Mouse (Mus musculus) thymus, adult 2 months (tissue): ENCODE results near the gene 1810010H24Rik. TPM values are rescaled to one million over a fixed set of nuclear protein-coding genes. Genes with fewer than 3 reads are reported as not detected.
"Not testable (repeated sequence)": the region's sequence is repeated elsewhere in the genome, so short reads cannot be mapped to it uniquely, and the experiment has no call there.

Source experiments
- DNase-seq: peaks from one replicate; pipeline ENCODE4 v3.0.0; 2021
- H3K27ac ChIP-seq: fragments of 200-500 bp; 2 replicates; pipeline ENCODE4 v1.5.1; 2012; ENCODE audit warnings: low read length, control low read depth; ENCODE audit not compliant: control insufficient read depth, insufficient read depth
- H3K27me3 ChIP-seq: fragments of 200-500 bp; 2 replicates; pipeline ENCODE4 v1.6.1; 2012; ENCODE audit warnings: mild to moderate bottlenecking, low read length, moderate library complexity, mixed read lengths; ENCODE audit not compliant: control insufficient read depth, insufficient read depth
- H3K36me3 ChIP-seq: fragments of 200-500 bp; 2 replicates; pipeline ENCODE4 v1.6.1; 2012; ENCODE audit warnings: mild to moderate bottlenecking, low read length, moderate library complexity; ENCODE audit not compliant: control insufficient read depth, insufficient read depth
- H3K4me1 ChIP-seq: fragments of 200-500 bp; replicated peaks from 2 replicates; pipeline ENCODE4 v1.6.1; 2012; ENCODE audit warnings: low read length; ENCODE audit not compliant: control insufficient read depth, insufficient read depth
- H3K4me3 ChIP-seq: fragments of 200-500 bp; 2 replicates; pipeline ENCODE4 v1.5.1; 2012; ENCODE audit warnings: mild to moderate bottlenecking, low read length, control low read depth, moderate library complexity; ENCODE audit not compliant: control insufficient read depth, insufficient read depth
- CTCF ChIP-seq: fragments of 200-500 bp; IDR thresholded peaks from 2 replicates; pipeline ENCODE4 v1.5.1; 2012; ENCODE audit warnings: mild to moderate bottlenecking, control low read depth, low read length, moderate library complexity, borderline replicate concordance; ENCODE audit not compliant: control insufficient read depth, poor library complexity, insufficient read depth; ENCODE audit errors: extremely low read depth
- POLR2A ChIP-seq: fragments of 200-500 bp; IDR thresholded peaks from 2 replicates; pipeline ENCODE4 v1.6.1; 2012; ENCODE audit warnings: mild to moderate bottlenecking, low read length, control low read depth, moderate library complexity; ENCODE audit not compliant: control insufficient read depth, poor library complexity, insufficient read depth; ENCODE audit errors: extremely low read depth
- WGBS: fragments of 180-500 bp; shearing (Covaris S2); methylation state at CpG from one replicate; pipeline ENCODE4 v1.1.7; 2018; 5-methylcytosine and 5-hydroxymethylcytosine counted together
- polyA plus RNA-seq: library from polyadenylated mRNA; depleted of rRNA; stranded (reverse); fragments of >200 nt; gene quantifications from 2 replicates; pipeline ENCODE4 v1.2.3, GENCODE M21; 2012

The 1810010H24Rik gene
- polyA plus RNA-seq, 1 experiment: 1.3 TPM

DNA sequence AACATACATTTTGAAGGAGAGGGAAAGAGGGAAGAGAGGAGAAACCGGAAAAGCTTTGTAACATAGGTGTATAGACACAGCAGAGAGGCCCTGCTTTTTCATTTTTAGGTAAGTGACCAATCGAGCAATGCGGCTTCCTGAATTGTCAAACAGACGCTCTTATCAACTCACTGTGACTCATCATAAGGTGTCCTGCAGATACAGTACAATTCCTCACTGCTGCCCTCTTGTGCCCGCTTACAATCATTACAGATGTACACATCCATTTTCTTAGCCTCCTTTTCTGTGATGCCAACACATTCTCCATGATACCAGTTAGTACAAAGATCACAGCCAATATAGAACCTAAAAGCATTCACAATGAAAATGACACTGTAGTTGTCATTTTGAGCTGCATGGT, 18.8 kb downstream of the 1810010H24Rik start:
- no peak overlapping the region for H3K4me3 ChIP-seq
- H3K27ac ChIP-seq: no peak overlapping the region
- TF ChIP-seq CTCF (no peak), POLR2A (no peak)
- H3K4me1 ChIP-seq: no peaks in the 10 kb centered on the region
- 34% methylated on average over 5 of the region's 5 CpGs for WGBS
- no peaks in the 10 kb centered on the region for H3K27me3 ChIP-seq
- DNase-seq: peak; percentile 64
- H3K36me3 ChIP-seq: peaks cover 69% of the 10 kb centered on the region

- 96% methylated on average over 4 of the region's 4 CpGs for WGBS
- no peaks in the 10 kb centered on the region for H3K4me1 ChIP-seq
- H3K4me3 ChIP-seq: no peak overlapping the region
- DNase-seq: no peak
- TF ChIP-seq POLR2A: no peak
- TF ChIP-seq CTCF: no peak
- H3K27ac ChIP-seq: no peak overlapping the region
- peaks cover 57% of the 10 kb centered on the region for H3K36me3 ChIP-seq
- H3K27me3 ChIP-seq: no peaks in the 10 kb centered on the region
These were observed 20.1 kb downstream of the 1810010H24Rik start for GRCm38 (mm10) chr11:107045546-107045945.

- no peak overlapping the region for H3K4me3 ChIP-seq
- peaks cover 51% of the 10 kb centered on the region for H3K36me3 ChIP-seq
- no peaks in the 10 kb centered on the region for H3K27me3 ChIP-seq
- WGBS: 91% methylated on average over 15 of the region's 15 CpGs
- no peak for DNase-seq
- H3K4me1 ChIP-seq: no peaks in the 10 kb centered on the region
- no peak for TF ChIP-seq POLR2A
- H3K27ac ChIP-seq: no peak overlapping the region
These were observed 21.5 kb downstream of the 1810010H24Rik start for GRCm38 (mm10) chr11:107046766-107047620.

- Histone ChIP-seq H3K36me3 (peaks cover 86% of the 10 kb centered on the region), H3K4me3 (no peak overlapping the region), H3K27me3 (no peaks in the 10 kb centered on the region), H3K4me1 (no peaks in the 10 kb centered on the region), H3K27ac (no peak overlapping the region)
- no peak for DNase-seq
- TF ChIP-seq CTCF: no peak
- no peak for TF ChIP-seq POLR2A
- WGBS: 99% methylated on average over 6 of the region's 6 CpGs
These were observed 29.4 kb downstream of the 1810010H24Rik start for GRCm38 (mm10) chr11:107054870-107055269.

DNA sequence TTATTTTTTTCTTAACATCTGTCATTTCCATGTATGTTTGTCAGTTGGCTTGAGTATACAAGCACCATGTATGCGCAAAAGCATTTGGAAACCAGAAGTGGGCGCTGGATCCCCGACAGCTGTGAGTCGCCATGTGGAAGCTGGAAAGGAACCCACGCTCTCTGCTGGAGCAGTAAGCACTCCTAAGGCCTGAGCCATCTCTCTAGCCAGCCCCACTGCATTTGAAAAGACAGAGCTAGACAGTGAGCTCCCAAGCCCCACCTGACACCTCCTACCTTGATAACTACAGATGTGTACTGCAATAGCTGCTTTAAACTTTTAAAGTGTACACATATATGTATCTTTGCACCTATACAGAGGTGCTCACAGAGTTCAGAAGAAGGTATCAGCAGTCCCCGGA, 31.9 kb downstream of the 1810010H24Rik start:
- Histone ChIP-seq H3K36me3 (peaks cover 98% of the 10 kb centered on the region), H3K27me3 (no peaks in the 10 kb centered on the region), H3K27ac (no peak overlapping the region), H3K4me1 (no peaks in the 10 kb centered on the region), H3K4me3 (no peak overlapping the region)
- no peak for DNase-seq
- TF ChIP-seq CTCF (no peak), POLR2A (no peak)
- 96% methylated on average over 6 of the region's 6 CpGs for WGBS

- H3K4me3 ChIP-seq, DNase-seq, H3K27ac ChIP-seq, H3K27me3 ChIP-seq, H3K4me1 ChIP-seq: not testable (repeated sequence)
- WGBS: 96% methylated on average over 3 of the region's 3 CpGs
- peaks cover 95% of the 10 kb centered on the region for H3K36me3 ChIP-seq
These were observed 34.2 kb downstream of the 1810010H24Rik start for GRCm38 (mm10) chr11:107059634-107060033.

- H3K4me1 ChIP-seq: no peaks in the 10 kb centered on the region
- no peak overlapping the region for H3K27ac ChIP-seq
- 94% methylated on average over 1 of the region's 1 CpGs for WGBS
- no peak overlapping the region for H3K4me3 ChIP-seq
- TF ChIP-seq CTCF: no peak
- TF ChIP-seq POLR2A: no peak
- peaks cover 95% of the 10 kb centered on the region for H3K36me3 ChIP-seq
- DNase-seq: no peak
- no peaks in the 10 kb centered on the region for H3K27me3 ChIP-seq
These were observed 35.5 kb downstream of the 1810010H24Rik start for GRCm38 (mm10) chr11:107060941-107061340.
